Mouse (Mus musculus): ENCODE results near the gene Dcbld1.
"Not testable (repeated sequence)": the region's sequence is repeated elsewhere in the genome, so short reads cannot be mapped to it uniquely, and the experiment has no call there.

The Dcbld1 gene

DNA sequence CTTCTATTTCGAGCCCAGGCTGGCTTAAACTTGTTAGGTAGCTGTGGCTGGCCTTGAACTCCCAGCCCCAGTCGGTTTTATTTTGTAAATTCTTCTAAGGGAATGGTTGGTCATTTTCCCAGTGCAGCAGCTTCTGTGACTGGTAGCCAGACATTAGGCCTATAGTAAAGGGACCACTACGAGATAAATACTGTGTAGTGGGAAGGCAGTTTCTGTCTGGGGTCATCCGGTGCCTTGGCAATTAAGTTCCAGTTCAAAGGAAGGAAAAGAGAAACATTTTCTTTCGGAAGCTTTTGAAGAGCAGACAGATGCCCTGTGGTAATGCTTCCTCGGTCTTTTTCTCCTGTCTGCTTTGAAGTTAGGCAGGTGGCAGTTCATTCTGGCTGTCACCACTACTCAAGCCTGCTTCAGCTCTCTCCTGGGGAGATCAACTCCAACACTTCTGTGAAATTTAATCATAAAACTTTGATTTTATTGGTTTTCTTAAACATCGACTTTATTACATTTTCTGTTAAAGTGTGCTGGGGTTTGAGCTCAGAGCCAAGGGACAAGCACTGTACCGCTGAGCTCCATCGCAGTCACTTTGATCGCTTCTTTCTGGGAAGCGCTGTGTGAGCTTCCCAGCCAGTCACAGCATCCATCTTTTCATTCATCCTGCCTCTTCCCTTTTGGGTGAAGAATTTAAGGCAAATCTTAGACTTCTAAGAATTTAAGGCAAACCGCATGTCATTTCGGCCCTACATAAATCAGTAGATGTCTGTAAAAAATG is 24.9 kb downstream of the Dcbld1 start:
- DNase-seq (ENCODE audit: low read depth in 1 of 2, low spot score in 2 of 2), result no peak

DNA sequence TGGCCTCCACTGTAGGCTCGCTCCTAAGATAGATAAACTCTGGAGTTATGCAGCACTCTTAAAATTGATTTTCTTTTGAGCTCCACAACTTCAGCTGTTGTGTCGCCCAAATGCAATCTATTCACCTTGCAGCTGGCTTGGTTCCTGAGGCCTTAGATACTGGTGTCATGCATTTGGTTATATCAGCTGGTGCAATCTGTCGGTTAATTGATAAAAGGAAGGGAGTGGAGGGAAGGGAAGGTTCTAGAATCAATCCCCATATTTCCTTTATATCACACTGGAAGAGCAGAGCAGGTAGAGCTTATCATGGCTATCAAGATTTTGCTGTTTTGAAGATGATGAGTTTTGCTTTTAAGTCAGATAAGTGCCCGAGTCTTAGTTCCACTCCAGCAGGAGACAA is 26.8 kb downstream of the Dcbld1 start:
- DNase-seq (ENCODE audit: low read depth in 1 of 2, low spot score in 2 of 2), result no peak

DNA sequence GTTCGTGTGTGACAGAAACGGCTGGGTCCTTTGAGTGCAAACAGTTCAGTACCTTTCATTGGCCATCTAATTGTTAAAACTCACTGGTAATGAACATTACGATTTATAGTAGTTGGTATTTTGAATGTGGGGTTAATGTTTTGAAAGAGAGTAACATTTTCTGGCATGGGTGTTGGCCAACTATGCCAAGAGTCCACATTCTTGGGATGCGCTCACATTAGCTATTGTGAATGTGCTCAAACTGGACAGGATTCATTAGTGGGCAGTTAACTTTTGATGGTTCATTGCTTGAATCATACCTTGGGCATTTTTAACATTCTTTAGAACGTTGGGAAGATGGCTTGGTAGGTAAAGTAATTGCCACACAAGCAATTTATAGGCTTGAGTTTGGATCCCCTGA is 30.7 kb downstream of the Dcbld1 start:
- DNase-seq (ENCODE audit: low read depth in 1 of 2, low spot score in 2 of 2), result no peak

DNA sequence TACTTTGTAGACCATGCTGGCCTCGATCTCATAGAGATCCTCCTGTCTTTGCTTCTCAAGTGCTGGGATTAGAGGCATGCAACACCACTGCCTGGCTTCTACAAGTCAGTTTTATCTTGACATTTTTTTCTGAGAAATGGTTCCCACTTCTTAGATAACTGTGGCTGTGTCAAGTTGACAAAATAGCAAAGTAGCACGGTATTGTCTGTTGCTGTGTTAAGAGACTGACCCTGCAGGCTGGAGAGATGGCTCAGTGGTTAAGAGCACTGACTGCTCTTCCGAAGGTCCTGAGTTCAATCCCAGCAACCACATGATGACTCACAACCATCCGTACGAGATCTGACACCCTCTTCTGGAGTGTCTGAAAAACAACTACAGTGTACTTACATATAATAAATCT is 35.5 kb downstream of the Dcbld1 start:
- no peak for DNase-seq (ENCODE audit: low read depth in 1 of 2, low spot score in 2 of 2)

DNA sequence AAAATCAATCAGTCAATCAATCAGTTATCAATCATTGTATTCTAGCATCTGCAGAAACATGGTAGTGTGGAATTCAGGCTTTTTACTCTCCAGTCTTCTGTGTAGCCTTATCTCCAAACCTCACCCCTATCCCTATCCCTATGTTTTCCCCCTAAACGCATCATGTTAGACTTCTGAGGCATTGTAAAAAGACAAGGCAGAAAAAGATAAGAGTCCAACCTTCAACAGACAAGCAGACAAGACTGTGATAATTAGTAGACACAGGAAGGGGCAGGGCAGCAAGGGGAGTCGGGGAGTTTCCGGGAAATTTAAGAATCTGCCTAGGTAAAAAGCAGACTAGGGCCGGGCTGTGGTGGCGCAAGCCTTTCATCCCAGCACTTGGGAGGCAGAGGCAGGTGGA is 38.0 kb downstream of the Dcbld1 start:
- no peak for DNase-seq (ENCODE audit: low read depth in 1 of 2, low spot score in 2 of 2)

DNA sequence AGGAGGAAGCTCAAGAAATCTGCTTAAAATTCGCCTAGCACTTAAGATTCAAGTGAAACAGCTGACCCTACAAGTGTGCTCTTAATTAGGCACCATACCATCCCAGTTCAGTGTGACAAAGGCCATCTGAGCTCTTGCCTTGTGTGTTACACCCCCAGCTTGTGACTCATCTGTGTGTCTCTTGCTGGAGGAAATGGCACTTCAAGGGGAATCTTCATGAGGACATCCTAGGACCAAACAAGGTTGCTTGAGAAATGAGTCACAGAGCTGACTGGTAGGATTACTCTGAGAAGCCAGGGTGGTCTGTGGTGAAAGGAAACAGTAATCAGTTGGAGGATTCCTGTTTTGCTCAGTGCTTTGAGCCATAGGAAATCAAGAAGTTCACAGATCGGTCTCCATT is 39.6 kb downstream of the Dcbld1 start:
- no peak for DNase-seq (ENCODE audit: low read depth in 1 of 2, low spot score in 2 of 2)

DNA sequence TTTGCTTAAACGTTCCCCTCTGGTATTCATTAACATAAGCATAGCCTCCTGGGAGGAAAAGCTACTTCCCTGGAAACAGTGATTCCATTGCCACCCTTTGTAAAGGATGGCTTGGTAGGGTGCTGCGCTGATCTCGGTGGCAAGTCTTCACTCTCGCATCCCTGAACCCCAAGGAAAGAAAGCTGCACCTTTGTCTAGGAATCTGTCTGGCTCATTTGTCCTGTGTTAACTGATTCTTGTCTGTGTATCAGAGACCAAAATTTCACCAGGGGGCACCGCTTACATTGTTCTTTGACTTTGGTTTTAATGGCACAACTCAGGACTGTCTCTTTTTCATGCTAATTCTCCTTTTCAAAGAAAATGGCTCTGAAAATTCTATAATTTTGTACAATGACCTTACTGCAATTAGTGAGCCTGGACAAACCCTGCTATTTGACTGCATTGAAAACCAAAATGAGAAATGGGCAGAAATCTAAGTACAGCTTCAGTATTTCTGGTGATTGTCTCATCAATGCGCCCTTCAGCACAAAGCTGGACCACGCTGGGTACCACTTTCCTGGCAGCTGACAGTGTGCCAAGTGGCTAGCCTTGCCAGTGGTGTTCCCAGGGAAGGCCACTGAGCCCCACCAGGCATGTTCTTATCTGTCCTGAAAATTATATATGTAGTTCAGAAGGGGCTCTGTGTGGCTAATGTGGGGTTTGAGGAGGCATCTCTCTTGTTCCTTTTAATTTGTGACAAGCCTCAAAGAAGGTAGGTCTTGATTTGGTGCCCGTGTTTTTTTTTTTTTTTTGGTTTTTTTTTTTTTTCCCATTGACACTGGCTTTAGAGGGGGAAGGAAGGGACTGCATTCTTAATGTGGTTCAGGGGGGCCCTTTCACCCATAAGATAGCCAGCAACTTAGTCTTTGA is 40.8 kb downstream of the Dcbld1 start:
- no peak for DNase-seq (ENCODE audit: low read depth in 1 of 2, low spot score in 2 of 2)

DNA sequence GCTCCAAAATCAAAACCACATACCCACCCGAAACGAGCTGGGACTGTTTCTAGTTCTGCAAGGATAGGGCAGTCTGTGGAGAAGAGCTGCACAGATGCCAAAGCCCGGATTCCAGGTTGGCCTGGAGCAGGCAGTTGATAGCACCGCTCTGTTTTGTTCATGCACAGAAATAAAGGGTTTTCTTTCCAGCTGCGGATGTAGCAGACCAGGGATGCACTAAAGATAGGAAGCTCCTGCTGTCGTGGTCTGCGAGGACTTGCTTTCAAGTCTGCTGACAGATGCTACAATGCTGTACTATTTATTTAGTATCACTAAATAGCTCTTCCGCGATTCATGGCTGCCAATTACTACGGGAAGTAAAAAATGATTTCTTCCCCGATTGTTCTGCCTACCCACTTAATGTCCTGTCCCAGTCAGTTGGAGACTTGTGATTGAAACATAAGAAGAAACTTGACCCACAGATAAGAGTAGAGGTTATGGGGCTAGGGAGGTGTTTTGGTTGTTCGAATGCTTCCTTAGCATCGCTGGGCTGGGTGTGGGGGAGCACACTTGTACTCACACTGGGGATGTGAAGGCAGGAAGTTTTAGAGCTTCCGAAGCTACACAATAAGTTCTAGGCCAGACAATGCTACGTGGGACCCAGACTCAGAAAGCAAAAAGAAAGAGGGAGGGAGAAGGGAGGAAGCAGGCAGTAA is 41.6 kb downstream of the Dcbld1 start:
- no peak for DNase-seq (ENCODE audit: low read depth in 1 of 2, low spot score in 2 of 2)

DNA sequence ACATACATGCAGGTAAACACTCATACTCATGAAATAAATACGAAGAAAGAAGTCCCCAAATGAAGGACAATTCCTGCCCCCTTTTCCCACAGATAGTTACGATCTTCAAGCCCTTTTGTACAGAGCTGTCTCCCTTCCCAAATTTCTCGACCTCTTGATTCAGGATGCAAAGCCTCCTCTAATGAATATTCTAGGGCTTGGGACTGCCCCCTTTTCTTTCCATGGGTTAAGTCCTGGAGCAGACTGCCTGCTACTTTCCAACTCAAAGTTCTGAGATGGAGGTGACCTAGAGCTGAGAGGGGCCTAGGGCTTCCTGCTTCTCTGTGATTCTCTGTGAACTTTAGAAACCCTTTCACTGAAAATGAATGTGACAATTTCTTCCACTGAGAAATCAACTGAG is 43.2 kb downstream of the Dcbld1 start:
- no peak for DNase-seq (ENCODE audit: low read depth in 1 of 2, low spot score in 2 of 2)

DNA sequence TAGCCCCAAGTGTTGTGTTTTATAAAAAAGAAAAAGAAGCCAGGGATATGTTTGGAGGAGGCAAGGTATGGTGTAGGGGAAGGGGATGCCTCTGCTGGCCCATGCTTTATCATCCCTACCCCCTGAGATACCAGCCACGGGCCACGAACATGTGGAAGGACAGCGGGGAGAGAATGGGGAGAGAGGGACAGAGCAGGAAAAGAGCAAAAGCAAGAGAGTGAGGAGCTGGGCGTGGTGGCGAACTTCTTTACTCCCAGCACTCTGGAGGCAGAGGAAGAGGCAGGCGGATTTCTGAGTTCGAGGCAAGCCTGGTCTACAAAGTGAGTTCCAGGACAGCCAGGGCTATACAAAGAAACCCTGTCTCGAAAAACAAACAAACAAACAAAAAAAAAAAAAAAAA is 44.1 kb downstream of the Dcbld1 start:
- not testable (repeated sequence) for DNase-seq (ENCODE audit: low read depth in 1 of 2, low spot score in 2 of 2)

DNA sequence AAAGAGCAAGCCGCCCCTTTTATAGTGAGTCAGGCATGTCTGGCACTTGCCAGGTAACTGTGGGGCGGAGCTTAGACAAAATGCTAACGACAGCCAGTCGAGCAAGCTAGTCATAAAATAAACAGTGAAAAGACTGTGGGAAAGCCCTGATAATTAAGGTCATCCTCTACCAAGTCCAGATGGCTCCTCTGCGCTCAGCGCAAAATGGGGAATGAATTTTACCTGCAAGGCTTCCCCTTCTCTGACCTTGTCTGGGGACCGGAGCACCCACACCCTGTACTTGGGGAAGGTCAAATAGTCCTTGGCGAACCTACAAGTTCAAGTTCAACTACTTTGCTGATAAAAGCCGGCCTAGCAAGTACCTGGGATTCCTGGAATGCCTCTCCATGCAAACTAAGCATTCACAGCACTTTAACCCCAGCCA is 44.6 kb downstream of the Dcbld1 start:
- no peak for DNase-seq (ENCODE audit: low read depth in 1 of 2, low spot score in 2 of 2)

DNA sequence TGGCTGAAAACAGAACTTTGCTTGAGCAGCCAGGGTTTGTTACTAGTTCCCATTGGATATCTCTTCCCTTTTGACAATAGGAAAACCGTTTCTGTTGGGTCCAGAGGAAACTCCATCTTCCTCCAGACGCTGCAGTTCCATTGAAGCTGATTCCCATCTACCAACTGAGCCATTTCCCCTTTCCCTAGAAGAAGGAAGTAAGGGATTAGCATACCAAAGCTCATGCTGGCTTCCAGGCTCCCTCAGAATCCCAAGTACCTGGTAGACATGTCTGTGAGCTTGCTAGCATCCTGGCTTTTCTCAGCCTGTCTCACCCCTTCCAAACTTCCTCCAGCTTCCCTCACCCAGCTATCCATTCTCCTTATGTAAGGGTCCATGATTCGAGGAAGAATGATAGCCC is 45.4 kb downstream of the Dcbld1 start:
- no peak for DNase-seq (ENCODE audit: low read depth in 1 of 2, low spot score in 2 of 2)

DNA sequence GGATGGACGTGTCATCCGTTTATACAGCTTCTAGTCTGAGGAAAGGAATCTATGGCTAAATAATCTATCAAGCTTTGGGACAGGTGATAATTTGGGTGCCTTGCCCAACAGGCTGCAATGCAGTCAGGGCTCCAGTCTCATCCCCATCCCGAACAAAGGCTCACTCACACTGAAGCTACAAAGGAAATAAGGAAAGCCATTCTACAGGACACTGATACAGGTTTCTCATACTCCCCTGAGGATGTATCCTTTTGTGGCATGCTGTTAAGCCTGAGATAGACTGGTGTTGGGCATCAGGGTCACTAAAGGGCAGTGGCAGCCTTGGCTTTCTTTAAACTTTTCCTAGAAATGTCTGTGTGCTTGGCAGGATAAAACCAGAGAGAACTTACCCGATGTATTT is 46.5 kb downstream of the Dcbld1 start:
- no peak for DNase-seq (ENCODE audit: low read depth in 1 of 2, low spot score in 2 of 2)

DNA sequence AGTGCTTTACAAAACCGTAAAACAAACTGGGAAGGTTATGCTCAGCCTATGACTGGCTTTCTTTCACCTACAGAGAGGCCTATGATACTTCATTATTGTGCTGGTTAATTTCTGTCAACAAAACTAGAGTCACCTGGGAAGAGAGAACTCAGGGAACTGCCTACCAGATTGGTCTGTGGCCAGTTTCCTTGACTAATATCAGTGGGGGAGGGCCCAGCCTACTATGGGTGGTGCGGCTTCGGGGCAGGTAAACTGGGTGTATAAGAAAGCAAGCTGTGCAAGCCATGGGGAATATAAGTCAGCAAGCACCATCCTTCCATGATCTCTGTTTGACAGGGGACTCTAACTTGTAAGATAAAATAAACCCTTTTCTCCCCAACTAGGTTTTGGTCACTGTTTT is 47.2 kb downstream of the Dcbld1 start:
- no peak for DNase-seq (ENCODE audit: low read depth in 1 of 2, low spot score in 2 of 2)

DNA sequence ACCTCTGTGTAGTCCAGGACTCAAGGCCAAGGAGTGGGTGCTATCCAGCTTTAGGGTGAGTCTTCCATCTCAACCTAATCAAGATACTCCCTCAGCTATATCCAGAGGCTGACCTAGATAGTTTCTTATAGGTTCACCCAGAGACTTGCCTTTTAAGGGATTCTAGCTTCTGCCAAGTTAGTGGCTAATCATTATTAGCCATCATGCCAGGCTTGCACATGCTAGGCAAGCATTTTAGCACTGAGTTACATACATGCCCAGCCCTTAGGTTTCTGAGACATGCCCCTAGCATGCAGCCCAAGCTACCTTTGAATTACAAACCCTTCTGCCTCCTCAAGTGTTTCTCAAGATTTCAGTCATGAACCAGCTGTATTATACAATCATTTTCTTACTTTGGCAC is 47.9 kb downstream of the Dcbld1 start:
- no peak for DNase-seq (ENCODE audit: low read depth in 1 of 2, low spot score in 2 of 2)

DNA sequence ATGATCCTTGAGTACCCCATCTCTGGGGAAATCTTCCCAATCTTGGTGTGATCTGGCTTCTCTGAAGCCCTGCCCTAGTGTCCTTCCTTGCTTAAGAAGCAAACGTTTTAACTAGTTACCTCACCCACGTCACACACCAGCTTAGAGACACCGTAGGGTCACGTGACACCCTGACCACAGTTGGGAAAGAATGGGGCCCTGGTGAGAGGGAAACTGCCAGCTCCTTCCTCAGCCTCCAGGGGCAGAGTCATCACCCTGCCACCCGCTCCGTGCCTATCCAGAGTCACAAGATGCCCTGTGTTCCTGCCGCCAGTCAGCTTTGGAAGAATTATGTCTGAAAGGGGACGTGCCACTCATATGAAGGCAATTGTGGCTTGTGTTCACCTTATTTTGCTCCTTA is 51.2 kb downstream of the Dcbld1 start:
- DNase-seq (ENCODE audit: low read depth in 1 of 2, low spot score in 2 of 2), result no peak

DNA sequence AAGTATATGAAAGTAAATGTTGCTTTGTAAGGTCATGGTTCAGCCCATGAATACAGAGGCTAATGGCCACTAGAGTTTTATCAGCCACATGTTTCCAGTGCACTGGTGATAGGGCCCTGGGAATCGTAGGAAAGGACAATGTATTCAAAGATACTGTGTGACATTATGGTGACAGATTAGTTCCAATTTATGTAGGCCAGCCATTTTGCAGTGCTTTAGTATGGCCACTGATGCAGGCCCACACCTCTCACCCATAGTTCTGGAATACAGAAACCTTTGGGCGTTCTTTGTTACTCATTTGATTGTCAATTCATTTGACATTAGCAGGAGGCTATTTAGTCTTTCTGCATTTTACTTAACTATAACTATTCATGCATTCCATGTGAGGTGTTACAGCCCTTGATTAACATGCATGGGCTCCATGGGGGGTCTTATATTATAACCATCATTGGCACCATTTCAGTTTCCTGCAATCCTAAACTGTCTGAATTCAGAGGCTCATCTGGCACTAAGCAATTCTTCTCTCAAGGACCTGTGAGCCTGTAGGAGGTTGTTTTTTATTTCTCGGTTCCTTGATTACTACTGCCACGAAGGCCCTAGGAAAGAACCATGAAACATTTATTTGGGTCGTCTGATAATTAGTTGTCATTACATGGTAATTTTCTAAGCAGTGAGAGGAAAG is 54.6 kb downstream of the Dcbld1 start:
- DNase-seq (ENCODE audit: low read depth in 1 of 2, low spot score in 2 of 2), result no peak

DNA sequence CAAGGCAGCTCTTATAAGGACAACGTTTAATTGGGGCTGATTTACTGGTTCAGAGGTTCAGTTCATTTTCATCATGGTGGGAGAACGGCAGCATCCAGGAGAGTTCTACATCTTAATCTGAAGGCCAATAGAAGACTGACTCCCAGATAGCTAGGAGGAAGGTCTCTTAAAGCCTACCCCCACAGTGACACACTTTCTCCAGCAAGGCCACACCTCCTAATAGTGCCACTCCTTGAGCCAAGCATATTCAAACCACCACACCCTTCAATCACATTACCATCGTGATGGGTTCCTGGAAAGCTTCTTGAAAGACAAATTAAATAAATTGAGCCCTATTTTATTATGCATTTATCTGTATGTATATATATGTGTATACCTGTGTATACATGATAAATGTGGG is 55.8 kb downstream of the Dcbld1 start:
- DNase-seq (ENCODE audit: low read depth in 1 of 2, low spot score in 2 of 2), result no peak

DNA sequence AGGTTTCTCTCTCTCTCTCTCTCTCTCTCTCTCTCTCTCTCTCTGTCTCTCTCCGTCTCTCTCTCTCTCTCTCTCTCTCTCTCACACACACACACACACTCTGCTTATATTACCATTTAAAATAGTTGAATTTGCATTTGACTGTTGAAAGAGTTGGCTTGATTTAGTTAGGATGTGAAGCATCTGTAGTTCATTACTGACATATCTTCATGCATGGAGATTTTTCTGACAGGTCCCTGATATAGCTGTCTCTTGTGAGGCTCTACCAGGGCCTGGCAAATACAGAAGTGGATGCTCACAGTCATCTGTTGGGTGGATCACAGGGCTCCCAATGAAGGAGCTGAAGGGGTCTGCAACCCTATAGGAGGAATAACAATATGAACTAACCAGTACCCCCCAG is 59.0 kb downstream of the Dcbld1 start:
- not testable (repeated sequence) for DNase-seq (ENCODE audit: low read depth in 1 of 2, low spot score in 2 of 2)

DNA sequence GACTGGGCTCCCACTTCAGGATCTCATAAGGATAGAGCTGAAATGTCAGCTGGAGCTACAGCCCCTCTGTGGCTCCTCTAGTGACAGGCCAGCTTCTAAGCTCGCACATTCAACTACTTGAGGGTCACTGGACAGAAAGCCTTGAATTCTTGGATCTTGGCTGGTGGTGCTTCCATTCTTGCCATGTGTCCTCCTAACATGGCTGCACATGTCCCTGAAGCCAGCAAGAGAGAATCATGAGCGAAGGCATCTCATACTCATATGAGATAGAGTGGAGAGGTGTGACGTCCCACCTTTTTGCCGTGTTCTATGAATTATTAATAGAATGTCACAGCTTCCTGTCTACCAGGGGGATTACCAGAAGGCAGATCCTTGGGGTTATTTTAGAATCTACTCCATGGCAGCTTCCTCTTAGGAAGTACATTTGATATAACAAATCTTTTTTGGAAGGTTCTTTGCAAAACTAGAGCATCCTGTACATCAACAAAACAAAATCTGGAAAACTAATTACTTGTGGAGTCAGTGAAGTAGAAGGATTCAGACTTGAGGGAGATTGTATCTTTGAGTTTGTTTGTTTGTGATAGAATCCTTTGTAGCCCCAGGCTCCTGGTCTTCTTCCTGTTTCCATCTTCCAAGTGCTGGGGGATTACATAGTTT is 60.6 kb downstream of the Dcbld1 start:
- no peak for DNase-seq (ENCODE audit: low read depth in 1 of 2, low spot score in 2 of 2)

DNA sequence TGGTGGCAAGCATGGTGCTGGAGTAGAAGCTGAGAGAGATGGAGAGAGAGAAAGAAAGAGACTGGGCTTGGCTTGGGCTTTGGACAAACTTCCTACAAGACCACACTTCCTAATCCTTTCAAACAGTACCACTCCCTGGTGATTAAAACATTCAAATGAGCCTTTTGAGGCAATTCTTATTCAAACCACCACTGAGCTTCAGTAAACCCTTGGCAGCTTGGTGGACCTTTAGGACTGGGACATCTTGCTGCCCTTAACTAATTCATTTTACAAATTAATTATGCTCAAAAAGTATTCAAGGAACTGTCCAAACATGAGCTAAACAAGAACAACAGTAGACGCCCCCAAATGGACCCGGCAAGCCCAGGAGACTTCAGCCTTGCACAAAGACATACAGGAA is 62.5 kb downstream of the Dcbld1 start:
- DNase-seq (ENCODE audit: low read depth in 1 of 2, low spot score in 2 of 2), result no peak
